Mouse (Mus musculus) kidney, embryonic 16.5 days (tissue): ENCODE measurements at regions not wholly inside any gene's neighbourhood (a gene's known extent, or its start where the extent isn't known, plus 50 kb on each side); places are given as distances from the start of the nearest gene placed in this dataset.

Experiments used
- ATAC-seq: fragments of 200-750 bp; cut with Nextera tagmentation; 2 replicates; pipeline ENCODE4 v1.8.0; 2017; ENCODE audit warnings: moderate TSS enrichment; ENCODE audit not compliant: low FRiP score, low TSS enrichment
- H3K27ac ChIP-seq: fragments of 300-500 bp; sonication (generic); 2 replicates; pipeline ENCODE4 v1.5.1; 2014; ENCODE audit warnings: low read length
- H3K27me3 ChIP-seq: fragments of 300-500 bp; sonication (generic); 2 replicates; pipeline ENCODE4 v1.6.1; 2014; ENCODE audit warnings: low read length, control low read depth, mixed read lengths; ENCODE audit not compliant: insufficient read depth
- H3K36me3 ChIP-seq: fragments of 300-500 bp; sonication (generic); 2 replicates; pipeline ENCODE4 v1.6.1; 2014; ENCODE audit warnings: low read length, control low read depth, mixed read lengths; ENCODE audit not compliant: insufficient read depth
- H3K4me1 ChIP-seq: fragments of 300-500 bp; sonication (generic); 2 replicates; pipeline ENCODE4 v1.6.1; 2014; ENCODE audit warnings: low read length, control low read depth, mixed read lengths; ENCODE audit not compliant: insufficient read depth
- H3K4me2 ChIP-seq: fragments of 300-500 bp; sonication (generic); replicated peaks from 2 replicates; pipeline ENCODE4 v1.6.1; 2014; ENCODE audit warnings: low read depth, low read length
- H3K4me3 ChIP-seq: fragments of 300-500 bp; sonication (generic); 2 replicates; pipeline ENCODE4 v1.5.1; 2014; ENCODE audit warnings: mild to moderate bottlenecking, low read length
- H3K9ac ChIP-seq: fragments of 300-500 bp; sonication (generic); replicated peaks from 2 replicates; pipeline ENCODE4 v1.6.1; 2014; ENCODE audit warnings: low read length
- H3K9me3 ChIP-seq: fragments of 300-500 bp; sonication (generic); 2 replicates; pipeline ENCODE4 v1.6.1; 2016; ENCODE audit warnings: low read length, control low read depth
- WGBS: fragments of 180-500 bp; shearing (Covaris S2); extraction: QIAGEN DNeasy Blood & Tissue Kit; methylation state at CpG from one replicate; pipeline ENCODE4 v1.1.7; 2014; 5-methylcytosine and 5-hydroxymethylcytosine counted together

DNA sequence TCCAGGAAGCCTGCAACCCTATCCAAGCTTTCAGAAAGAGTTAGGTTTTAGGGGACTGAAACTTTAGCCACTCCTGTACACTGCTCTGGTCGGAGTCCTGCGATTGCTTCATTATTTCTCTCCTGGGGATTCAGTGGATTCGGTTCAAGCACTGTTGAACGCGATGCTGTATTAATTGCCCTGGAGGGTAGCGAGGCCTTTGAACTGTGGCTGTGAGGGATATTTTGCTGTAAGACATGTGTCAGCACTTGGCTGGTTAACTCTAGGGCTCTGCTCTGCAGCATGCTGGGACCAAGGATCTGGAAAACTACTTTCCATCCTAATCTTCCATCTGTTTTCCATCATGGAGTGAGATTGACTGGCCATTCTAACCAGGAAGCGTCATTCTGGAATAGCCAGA is 374.0 kb downstream of the Epha4 start:
- H3K9ac ChIP-seq = no peak overlapping the region
- peaks cover 4% of the 10 kb centered on the region; the same call in 1 of the 2 replicates for H3K4me1 ChIP-seq
- ATAC-seq = peak; percentile 23; the same call in 1 of the 2 replicates
- H3K27me3 ChIP-seq = no peaks in the 10 kb centered on the region
- H3K4me3 ChIP-seq = no peak overlapping the region
- no peaks in the 10 kb centered on the region for H3K9me3 ChIP-seq
- H3K27ac ChIP-seq = no peak overlapping the region
- H3K4me2 ChIP-seq = no peak overlapping the region
- H3K36me3 ChIP-seq = no peaks in the 10 kb centered on the region
- 10% methylated on average over 7 of the region's 7 CpGs for WGBS

DNA sequence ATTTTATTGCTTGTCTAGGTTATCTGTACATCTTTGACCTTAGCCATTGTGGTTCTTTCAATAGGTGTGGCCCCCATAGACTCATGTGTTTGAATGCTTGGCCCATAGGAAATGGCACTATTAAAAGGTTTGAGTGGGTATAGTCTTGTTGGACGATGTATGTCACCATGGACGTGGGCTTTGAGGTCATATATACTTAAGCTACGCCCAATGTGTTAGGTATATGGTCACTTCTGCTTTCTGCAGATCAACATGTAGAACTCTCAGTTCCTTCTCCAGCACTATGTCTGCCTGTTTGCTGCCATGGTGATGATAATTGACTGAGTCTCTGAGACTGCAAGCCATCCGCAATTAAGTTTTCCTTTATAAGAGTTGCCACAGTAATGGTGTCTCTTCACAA is 366.8 kb downstream of the Epha4 start:
- Histone ChIP-seq H3K9me3 (no peaks in the 10 kb centered on the region), H3K36me3 (no peaks in the 10 kb centered on the region), H3K27ac (no peak overlapping the region), H3K4me3 (no peak overlapping the region), H3K9ac (no peak overlapping the region), H3K4me1 (no peaks in the 10 kb centered on the region), H3K4me2 (no peak overlapping the region), H3K27me3 (no peaks in the 10 kb centered on the region)
- ATAC-seq = no peak
- 98% methylated on average over 4 of the region's 4 CpGs for WGBS

DNA sequence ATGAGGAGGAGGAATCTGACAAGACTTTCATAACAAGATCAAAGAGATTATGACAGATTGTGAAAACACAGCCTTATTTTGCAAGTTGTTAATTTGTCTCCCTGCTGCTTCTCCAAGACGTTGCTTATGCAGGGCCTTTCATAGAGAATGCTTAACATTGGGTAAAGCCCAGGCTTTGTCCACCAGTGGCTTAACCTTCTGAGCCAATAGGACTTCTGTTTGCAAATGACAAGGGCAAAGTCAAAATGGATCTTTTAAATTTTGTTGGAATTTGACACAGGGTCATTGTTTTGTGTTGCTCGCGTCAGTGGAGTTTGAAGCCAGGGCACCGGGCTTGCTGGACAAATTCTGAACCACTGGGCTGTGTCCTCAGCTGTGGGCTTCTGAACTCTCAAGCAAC is 346.6 kb downstream of the Epha4 start:
- Histone ChIP-seq H3K4me3 (no peak overlapping the region), H3K36me3 (no peaks in the 10 kb centered on the region), H3K9me3 (0 out of 2 replicates have a peak, but pooled peaks cover 4% of the 10 kb centered on the region), H3K27ac (no peak overlapping the region), H3K4me1 (no peaks in the 10 kb centered on the region), H3K9ac (no peak overlapping the region), H3K4me2 (no peak overlapping the region), H3K27me3 (no peaks in the 10 kb centered on the region)
- 58% methylated on average over 4 of the region's 4 CpGs for WGBS
- no peak for ATAC-seq

DNA sequence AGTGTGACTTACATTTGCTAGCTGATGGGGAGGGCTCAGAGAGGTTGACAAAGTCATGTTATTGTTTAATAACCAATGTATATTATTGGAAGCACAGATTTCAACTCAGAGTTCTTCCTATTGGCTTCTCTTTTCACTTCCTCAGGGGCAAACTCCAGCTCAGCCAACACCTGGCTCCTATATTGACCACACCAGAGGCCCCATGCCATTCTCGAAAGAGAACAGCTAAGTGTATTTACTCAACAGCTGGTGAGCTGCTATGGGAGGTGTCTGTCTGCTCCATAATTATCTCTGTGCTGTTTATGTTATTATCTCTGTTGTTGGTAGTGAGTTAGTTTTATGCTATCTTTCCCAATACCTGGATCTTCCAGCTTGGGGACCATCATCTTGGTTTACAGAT is 342.4 kb downstream of the Epha4 start:
- no peak for ATAC-seq
- WGBS = 88% methylated on average over 1 of the region's 1 CpGs
- no peaks in the 10 kb centered on the region for H3K4me1 ChIP-seq

DNA sequence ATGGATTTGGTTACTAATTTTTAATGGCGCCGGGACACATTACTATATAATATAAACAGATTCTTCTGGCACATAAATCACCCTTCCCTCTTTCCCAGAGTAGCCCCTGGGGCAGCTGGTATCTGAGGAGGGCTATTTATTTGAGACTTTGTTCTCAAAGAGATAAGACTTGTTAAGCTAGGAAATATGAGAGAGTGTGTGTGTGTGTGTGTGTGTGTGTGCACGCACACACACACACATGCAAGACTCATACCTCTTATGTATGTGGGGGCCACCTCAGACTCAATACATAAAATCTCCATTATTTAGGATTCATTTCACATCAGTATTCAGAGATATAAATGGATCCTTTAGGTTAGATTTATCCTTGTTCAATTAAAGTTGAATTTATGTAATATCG is 340.1 kb downstream of the Epha4 start:
- no peak for ATAC-seq

More for the DNA sequence above, 342.4 kb downstream of the Epha4 start:
- Histone ChIP-seq H3K27me3 (no peaks in the 10 kb centered on the region), H3K27ac (no peak overlapping the region), H3K4me2 (no peak overlapping the region), H3K4me3 (no peak overlapping the region), H3K36me3 (no peaks in the 10 kb centered on the region), H3K9me3 (0 out of 2 replicates have a peak, but pooled peaks cover 4% of the 10 kb centered on the region), H3K9ac (no peak overlapping the region)

DNA sequence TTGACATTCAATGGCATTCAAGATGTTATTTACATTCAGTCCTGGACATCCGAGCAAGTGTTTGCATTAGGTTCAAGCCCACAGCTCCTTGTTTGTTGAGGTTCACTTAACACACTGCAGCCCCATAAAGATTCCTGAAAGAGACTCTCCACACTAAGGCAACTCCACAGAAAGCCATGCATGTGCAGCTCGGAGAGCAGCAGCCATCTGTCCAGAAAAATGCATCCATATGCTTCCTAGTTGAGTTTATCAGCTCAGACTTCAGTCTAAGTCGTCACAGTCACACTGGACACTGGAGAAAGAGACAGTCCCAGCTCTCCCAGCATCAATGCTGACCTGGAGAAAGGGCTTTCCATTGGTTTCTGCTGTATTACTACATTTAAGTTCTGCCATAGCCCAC is 339.7 kb downstream of the Epha4 start:
- Histone ChIP-seq H3K36me3 (no peaks in the 10 kb centered on the region), H3K4me2 (no peak overlapping the region), H3K9me3 (no peaks in the 10 kb centered on the region), H3K9ac (no peak overlapping the region), H3K4me1 (no peaks in the 10 kb centered on the region), H3K27me3 (no peaks in the 10 kb centered on the region), H3K4me3 (no peak overlapping the region), H3K27ac (no peak overlapping the region)
- no peak for ATAC-seq
- 46% methylated on average over 3 of the region's 3 CpGs for WGBS

More for the DNA sequence above, 340.1 kb downstream of the Epha4 start:
- H3K27ac ChIP-seq = no peak overlapping the region
- no peaks in the 10 kb centered on the region for H3K27me3 ChIP-seq
- no peak overlapping the region for H3K4me3 ChIP-seq
- no peaks in the 10 kb centered on the region for H3K9me3 ChIP-seq
- 66% methylated on average over 4 of the region's 4 CpGs for WGBS
- no peaks in the 10 kb centered on the region for H3K36me3 ChIP-seq
- no peak overlapping the region for H3K9ac ChIP-seq
- H3K4me1 ChIP-seq = no peaks in the 10 kb centered on the region
- H3K4me2 ChIP-seq = no peak overlapping the region

DNA sequence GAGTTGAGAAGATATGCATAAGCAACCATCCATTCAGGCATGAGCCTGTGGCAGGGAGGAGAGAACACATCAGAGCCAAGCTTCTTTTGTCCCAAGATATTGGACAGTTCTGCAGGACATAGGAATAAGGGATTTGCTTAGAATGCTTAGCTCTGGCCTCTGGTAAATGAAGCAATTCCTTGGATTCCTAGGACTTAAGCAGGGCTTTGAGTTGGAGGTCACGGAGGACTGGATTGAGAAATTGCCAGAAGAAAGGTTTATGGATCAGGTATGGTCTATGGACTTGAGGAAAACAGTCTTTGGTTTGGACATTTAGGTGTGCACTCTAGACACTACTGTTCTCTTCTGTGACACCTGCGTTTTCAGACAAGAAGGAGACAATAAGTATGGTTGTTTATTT is 338.4 kb downstream of the Epha4 start:
- WGBS = 92% methylated on average over 2 of the region's 2 CpGs
- H3K27me3 ChIP-seq = no peaks in the 10 kb centered on the region
- no peak overlapping the region for H3K27ac ChIP-seq
- ATAC-seq = no peak
- H3K36me3 ChIP-seq = no peaks in the 10 kb centered on the region
- H3K9ac ChIP-seq = no peak overlapping the region
- H3K4me2 ChIP-seq = no peak overlapping the region
- no peaks in the 10 kb centered on the region for H3K4me1 ChIP-seq
- H3K9me3 ChIP-seq = no peaks in the 10 kb centered on the region
- H3K4me3 ChIP-seq = no peak overlapping the region

DNA sequence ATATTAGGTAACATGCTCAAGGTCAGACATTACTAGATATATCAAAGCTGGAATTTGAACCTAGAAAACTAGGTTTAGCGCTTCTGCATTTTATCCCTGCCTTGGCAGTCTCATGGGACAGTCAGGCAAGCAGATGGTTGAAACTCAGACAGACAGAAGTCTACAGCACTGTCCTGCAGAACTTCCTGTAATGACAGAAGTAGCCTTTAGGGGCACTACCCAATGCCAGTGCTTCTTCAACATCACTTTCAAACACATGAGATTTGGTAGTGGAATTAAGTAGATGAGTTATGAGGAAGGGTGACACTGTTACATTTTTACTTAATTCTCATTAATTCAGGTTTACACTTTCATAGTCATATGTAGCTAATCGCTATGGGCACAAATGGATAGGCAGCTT is 330.9 kb downstream of the Epha4 start:
- H3K4me2 ChIP-seq = no peak overlapping the region
- no peak for ATAC-seq
- H3K36me3 ChIP-seq = no peaks in the 10 kb centered on the region
- no peak overlapping the region for H3K27ac ChIP-seq
- WGBS = 84% methylated on average over 2 of the region's 2 CpGs
- 0 out of 2 replicates have a peak, but pooled peaks cover 4% of the 10 kb centered on the region for H3K27me3 ChIP-seq
- H3K9me3 ChIP-seq = no peaks in the 10 kb centered on the region
- no peak overlapping the region for H3K4me3 ChIP-seq
- no peaks in the 10 kb centered on the region for H3K4me1 ChIP-seq
- H3K9ac ChIP-seq = no peak overlapping the region

DNA sequence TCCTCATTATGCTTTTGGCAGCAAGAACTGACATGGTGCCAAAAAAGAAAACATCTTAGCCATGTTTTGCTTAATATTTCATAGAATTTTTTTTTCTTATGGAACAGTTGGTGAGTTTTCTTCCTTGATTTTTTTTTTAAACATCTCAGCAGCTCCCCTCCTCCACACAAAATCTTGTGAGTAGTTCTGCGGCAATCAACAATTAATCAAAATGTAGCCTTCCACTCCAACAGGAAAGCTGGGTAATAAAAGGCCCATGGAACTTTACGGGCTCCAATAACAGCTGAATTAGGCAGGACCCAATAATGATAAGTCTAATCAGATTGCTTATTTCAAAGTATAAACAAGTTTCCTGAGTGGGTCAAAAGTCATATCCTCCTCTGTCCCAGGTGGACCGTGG is 324.7 kb downstream of the Epha4 start:
- Histone ChIP-seq H3K36me3 (no peaks in the 10 kb centered on the region), H3K27ac (no peak overlapping the region), H3K9me3 (no peaks in the 10 kb centered on the region), H3K4me1 (no peaks in the 10 kb centered on the region), H3K9ac (no peak overlapping the region), H3K4me3 (no peak overlapping the region), H3K4me2 (no peak overlapping the region), H3K27me3 (no peaks in the 10 kb centered on the region)
- no peak for ATAC-seq
- WGBS = 30% methylated on average over 3 of the region's 3 CpGs

DNA sequence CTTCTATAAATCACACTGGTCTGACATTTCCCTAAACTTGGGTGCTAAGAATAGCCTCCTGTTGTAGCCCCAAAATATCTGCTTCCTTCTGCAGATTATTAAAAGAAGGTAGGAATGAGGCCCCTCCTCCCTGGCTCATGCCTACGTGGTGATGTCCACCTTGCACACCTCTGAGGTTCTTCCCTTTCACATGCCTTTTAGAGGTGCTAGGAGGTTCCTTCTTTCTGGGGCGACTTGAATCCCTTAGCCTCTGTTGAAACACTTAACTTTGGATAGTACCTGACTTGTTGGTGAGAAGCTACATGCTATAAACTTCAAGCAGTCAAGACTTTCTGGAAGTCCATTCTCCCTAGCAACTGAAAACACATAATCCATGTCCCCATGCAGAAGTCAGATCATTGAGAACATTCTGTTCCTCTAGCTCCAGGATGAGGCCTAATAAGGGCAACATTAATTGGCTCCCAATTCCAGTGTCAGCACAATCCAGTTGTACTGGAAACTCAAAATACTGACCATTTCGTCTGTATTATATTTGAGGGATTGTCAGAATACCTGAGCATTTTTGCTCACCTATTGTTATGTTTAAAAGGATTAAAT is 313.5 kb downstream of the Epha4 start:
- ATAC-seq = no peak
- 79% methylated on average over 3 of the region's 3 CpGs for WGBS
- peaks cover 9% of the 10 kb centered on the region for H3K4me1 ChIP-seq

More for the DNA sequence above, 313.5 kb downstream of the Epha4 start:
- H3K27me3 ChIP-seq = no peaks in the 10 kb centered on the region
- H3K9me3 ChIP-seq = peaks cover 6% of the 10 kb centered on the region; the same call in 1 of the 2 replicates
- no peak overlapping the region for H3K4me3 ChIP-seq
- H3K4me2 ChIP-seq = no peak overlapping the region
- H3K36me3 ChIP-seq = no peaks in the 10 kb centered on the region
- H3K9ac ChIP-seq = no peak overlapping the region
- no peak overlapping the region for H3K27ac ChIP-seq
